12 mouse cellular contexts compared by ENCODE assay signal in genomic region chr3:122463166-122463565, GRCm38 (mm10).
A peak's percentile ranks its signal among the peaks of the same experiment; 100 is the strongest.
DNase-seq lines count a peak whose midpoint lies in the region; ATAC-seq lines count a peak whose summit lies in the region.
"Had no signal": no experiment of that assay in that cellular context is flagged by ENCODE, and none has a peak within 500 bp of the region (broad histone marks: within the 10 kb centered on the region; RNA-seq: fewer than 3 reads in every experiment).

No protein-coding gene starts in this region.

- H3K4me1 ChIP-seq in kidney, embryonic 16.5 days (ENCODE audit: insufficient read depth, low read length) = peaks cover 34% of the 10 kb centered on the region
- peaks cover 70% of the 10 kb centered on the region for H3K4me1 ChIP-seq in midbrain, embryonic 10.5 days
- H3K4me1 ChIP-seq in midbrain, embryonic 11.5 days (ENCODE audit: control insufficient read depth, insufficient read depth, low read length) = peaks cover 33% of the 10 kb centered on the region
- H3K4me1 ChIP-seq in embryonic facial prominence, embryonic 10.5 days = peaks cover 55% of the 10 kb centered on the region

- no peak for ATAC-seq in kidney, embryonic 16.5 days (ENCODE audit: low FRiP score, low TSS enrichment)
- no peak for ATAC-seq in midbrain, embryonic 11.5 days (ENCODE audit: low FRiP score)
- ATAC-seq in megakaryocyte, adult 5-6 weeks (ENCODE audit: poor library complexity, severe bottlenecking) = peak; percentile 9; the same call in 1 of the 2 replicates
- no peak for ATAC-seq in megakaryocyte progenitor cell, adult 5-6 weeks (replicated peaks; ENCODE audit: poor library complexity)
- ATAC-seq: Patski had no signal

- 72% methylated on average over 9 of the region's 9 CpGs for WGBS in kidney, embryonic 16.5 days
- 87% methylated on average over 9 of the region's 9 CpGs for WGBS in midbrain, embryonic 10.5 days
- 83% methylated on average over 9 of the region's 9 CpGs for WGBS in midbrain, embryonic 11.5 days
- 84% methylated on average over 9 of the region's 9 CpGs for WGBS in embryonic facial prominence, embryonic 10.5 days

- no peaks in the 10 kb centered on the region for H3K27me3 ChIP-seq in kidney, embryonic 16.5 days (ENCODE audit: insufficient read depth, low read length)
- H3K27me3 ChIP-seq in midbrain, embryonic 10.5 days (ENCODE audit: low read depth, poor library complexity, severe bottlenecking) = 0 out of 2 replicates have a peak, but pooled peaks cover 5% of the 10 kb centered on the region
- H3K27me3 ChIP-seq in midbrain, embryonic 11.5 days (ENCODE audit: control insufficient read depth, insufficient read depth, low read length) = no peaks in the 10 kb centered on the region
- H3K27me3 ChIP-seq in embryonic facial prominence, embryonic 10.5 days (replicated peaks; ENCODE audit: low read depth, poor library complexity, severe bottlenecking) = no peaks in the 10 kb centered on the region
- H3K27me3 ChIP-seq: liver, embryonic 13.5 days; Patski had no signal

- H3K27ac ChIP-seq in kidney, embryonic 16.5 days (ENCODE audit: low read length) = peak overlapping the region; percentile 38; the same call in 1 of the 2 replicates
- H3K27ac ChIP-seq in midbrain, embryonic 10.5 days (replicated peaks) = peak overlapping the region; percentile 85
- H3K27ac ChIP-seq in midbrain, embryonic 11.5 days (ENCODE audit: low read depth, low read length) = no peak overlapping the region
- H3K27ac ChIP-seq in embryonic facial prominence, embryonic 10.5 days (replicated peaks) = peak overlapping the region; percentile 48; the same call in 1 of the 2 replicates
- H3K27ac ChIP-seq: limb, embryonic 10.5 days; liver, embryonic 13.5 days had no signal

- no peak overlapping the region for H3K9ac ChIP-seq in kidney, embryonic 16.5 days (replicated peaks; ENCODE audit: low read length)
- no peak overlapping the region for H3K9ac ChIP-seq in midbrain, embryonic 11.5 days (ENCODE audit: low read length)
- H3K9ac ChIP-seq: liver, embryonic 13.5 days had no signal

- no peaks in the 10 kb centered on the region for H3K9me3 ChIP-seq in kidney, embryonic 16.5 days (ENCODE audit: low read length)
- H3K9me3 ChIP-seq in midbrain, embryonic 10.5 days (replicated peaks) = no peaks in the 10 kb centered on the region
- H3K9me3 ChIP-seq in midbrain, embryonic 11.5 days (ENCODE audit: control insufficient read depth, low read length) = no peaks in the 10 kb centered on the region
- H3K9me3 ChIP-seq in embryonic facial prominence, embryonic 10.5 days = no peaks in the 10 kb centered on the region
- H3K9me3 ChIP-seq: limb, embryonic 10.5 days; liver, embryonic 13.5 days had no signal

- DNase-seq in kidney, adult 9 months = no peak
- no peak for DNase-seq in midbrain, embryonic 10.5 days (ENCODE audit: low spot score)
- DNase-seq in midbrain, embryonic 11.5 days (ENCODE audit: low spot score, missing footprints) = no peak
- no peak for DNase-seq in embryonic facial prominence, embryonic 10.5 days (ENCODE audit: low spot score)
- DNase-seq: layer of hippocampus, adult 9-11 months; liver, embryonic 13.5 days had no signal

- no peaks in the 10 kb centered on the region for H3K36me3 ChIP-seq in kidney, embryonic 16.5 days (ENCODE audit: insufficient read depth, low read length)
- no peaks in the 10 kb centered on the region for H3K36me3 ChIP-seq in midbrain, embryonic 10.5 days
- H3K36me3 ChIP-seq in midbrain, embryonic 11.5 days (ENCODE audit: control insufficient read depth, insufficient read depth, low read length) = no peaks in the 10 kb centered on the region
- no peaks in the 10 kb centered on the region for H3K36me3 ChIP-seq in embryonic facial prominence, embryonic 10.5 days (replicated peaks)
- H3K36me3 ChIP-seq: limb, embryonic 10.5 days; liver, embryonic 13.5 days had no signal

- H3K4me3 ChIP-seq in kidney, embryonic 16.5 days (ENCODE audit: low read length) = no peak overlapping the region
- H3K4me3 ChIP-seq in midbrain, embryonic 10.5 days = no peak overlapping the region
- no peak overlapping the region for H3K4me3 ChIP-seq in midbrain, embryonic 11.5 days (ENCODE audit: low read depth, low read length)
- H3K4me3 ChIP-seq in embryonic facial prominence, embryonic 10.5 days = no peak overlapping the region
- H3K4me3 ChIP-seq: left cerebral cortex, adult 2 months; limb, embryonic 10.5 days; liver, embryonic 13.5 days had no signal

- no peak overlapping the region for H3K4me2 ChIP-seq in kidney, embryonic 16.5 days (replicated peaks; ENCODE audit: low read depth, low read length)
- no peak overlapping the region for H3K4me2 ChIP-seq in midbrain, embryonic 11.5 days
- H3K4me2 ChIP-seq: liver, embryonic 13.5 days had no signal
